Mouse (Mus musculus): ENCODE data around the gene Olfr1110. TPM values are rescaled to one million over a fixed set of nuclear protein-coding genes. Genes with fewer than 3 reads are reported as not detected.
"Not testable (repeated sequence)": the region's sequence is repeated elsewhere in the genome, so short reads cannot be mapped to it uniquely, and the experiment has no call there.

Olfr1110 gene
- polyA plus RNA-seq (2016; fragmentation: Nextera tagmentation; extraction: Ambion mirVana) = not detected in 2 replicates

DNA sequence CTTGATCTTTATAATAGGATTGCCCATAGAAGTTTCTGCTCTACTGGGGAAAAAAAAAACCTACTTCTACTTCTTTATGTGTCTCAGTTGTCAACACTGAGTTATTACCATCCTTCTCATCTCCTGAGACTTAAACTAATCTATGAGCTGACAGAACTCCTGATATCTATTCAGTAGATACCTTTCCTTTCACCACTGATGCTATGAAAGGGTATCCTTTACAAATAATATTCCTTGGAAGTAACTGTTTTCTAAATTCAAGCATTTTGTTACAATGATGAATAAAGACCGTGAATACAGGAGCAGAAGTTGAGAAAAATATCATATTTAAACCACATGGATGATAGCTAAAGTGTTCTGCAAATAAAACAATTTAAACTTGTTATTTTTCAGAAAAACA lies at the start of gene Olfr1110:
Olfr1110 (minus strand) TSS at position 101 of the 400 bp plus-strand sequence.
- Histone ChIP-seq H3K36me3 (no peaks in the 10 kb centered on the region), H3K4me3 (no peak within 1 kb of the TSS), H3K27ac (no peak within 1 kb of the TSS), H3K4me1 (no peaks in the 10 kb centered on the region), H3K27me3 (ENCODE audit: low read depth, poor library complexity, severe bottlenecking) (no peaks in the 10 kb centered on the region), H3K9me3 (replicated peaks) (no peaks in the 10 kb centered on the region)
- DNase-seq (ENCODE audit: low spot score) = no peak
- WGBS = 97% methylated on average over 1 of the region's 1 CpGs

DNA sequence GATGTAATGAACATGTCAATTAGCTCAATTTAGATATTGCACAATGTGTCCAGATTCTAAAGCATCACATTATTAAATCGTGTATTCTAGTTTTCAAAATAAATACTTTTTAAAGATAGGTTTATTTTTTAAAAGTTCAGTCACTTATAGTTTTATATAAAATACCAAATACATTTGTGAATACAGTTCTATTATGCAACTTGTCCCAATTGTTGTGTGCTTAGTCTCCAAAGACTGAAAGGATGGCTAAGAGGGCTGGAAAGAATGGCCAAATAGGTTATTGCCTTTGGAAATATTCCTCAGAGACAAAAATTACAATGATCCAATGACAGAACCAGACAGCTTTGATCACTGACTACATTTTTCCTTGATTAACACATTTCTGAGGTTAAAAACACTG lies 47.4 kb upstream of the Olfr1110 start, which contains the start of gene Olfr1112:
Olfr1112 (plus strand) TSS at position 301 of the 400 bp plus-strand sequence.
- DNase-seq (ENCODE audit: low spot score) = no peak
- H3K36me3 ChIP-seq = no peaks in the 10 kb centered on the region
- H3K27ac ChIP-seq = no peak within 1 kb of the TSS
- no peaks in the 10 kb centered on the region for H3K4me1 ChIP-seq
- no peaks in the 10 kb centered on the region for H3K27me3 ChIP-seq (ENCODE audit: low read depth, poor library complexity, severe bottlenecking)
- H3K4me3 ChIP-seq = no peak within 1 kb of the TSS
- no peaks in the 10 kb centered on the region for H3K9me3 ChIP-seq (replicated peaks)
- 89% methylated on average over 1 of the region's 1 CpGs for WGBS

DNA sequence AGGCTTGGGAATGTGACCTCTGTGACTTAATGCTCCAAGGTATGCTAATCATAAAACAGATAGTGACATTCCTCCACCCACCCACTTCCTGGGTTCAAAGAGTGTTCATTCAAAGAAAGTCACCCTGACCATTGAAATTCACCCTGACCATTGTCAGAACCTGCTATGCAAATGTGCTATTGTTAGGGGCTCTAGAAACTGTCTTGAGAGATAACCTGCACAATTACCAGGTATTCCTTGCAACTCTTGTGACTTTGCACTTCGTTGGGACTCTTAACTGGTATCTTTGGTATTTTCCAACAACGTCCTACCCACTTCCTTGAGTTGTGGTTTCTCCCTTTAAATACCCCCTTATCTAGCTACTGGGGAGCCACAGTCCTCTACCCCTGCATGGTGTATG lies 27.6 kb upstream of the Olfr1110 start:
- H3K27ac ChIP-seq; DNase-seq (ENCODE audit: low spot score); H3K4me1 ChIP-seq; H3K9me3 ChIP-seq (replicated peaks); H3K27me3 ChIP-seq (ENCODE audit: low read depth, poor library complexity, severe bottlenecking); H3K4me3 ChIP-seq; H3K36me3 ChIP-seq: not testable (repeated sequence)
- 80% methylated on average over 2 of the region's 2 CpGs for WGBS

DNA sequence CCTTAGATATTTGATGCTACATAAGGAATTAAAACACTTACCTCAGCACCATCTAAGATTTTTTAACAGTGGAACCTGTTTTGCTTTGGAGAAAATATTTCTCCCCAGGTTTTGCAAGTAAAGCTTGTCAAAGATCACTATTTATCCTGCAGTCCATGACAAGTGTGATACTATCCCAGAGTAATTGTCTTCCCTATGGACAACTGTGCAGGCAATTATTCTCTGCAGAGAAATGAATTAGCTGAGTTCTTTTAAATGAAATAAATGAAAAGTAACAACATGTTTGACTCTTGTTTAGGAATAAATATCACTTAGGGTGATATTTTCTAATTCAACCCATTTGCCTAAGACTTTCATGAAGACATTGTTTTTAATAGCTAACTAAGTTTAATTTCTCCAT lies 12.4 kb upstream of the Olfr1110 start, which contains the start of gene Olfr1111:
Olfr1111 (minus strand) TSS at position 101 of the 400 bp plus-strand sequence.
- H3K4me1 ChIP-seq = no peaks in the 10 kb centered on the region
- H3K9me3 ChIP-seq (replicated peaks) = no peaks in the 10 kb centered on the region
- no peaks in the 10 kb centered on the region for H3K27me3 ChIP-seq (ENCODE audit: low read depth, poor library complexity, severe bottlenecking)
- H3K27ac ChIP-seq = no peak within 1 kb of the TSS
- H3K4me3 ChIP-seq = no peak within 1 kb of the TSS
- DNase-seq (ENCODE audit: low spot score) = no peak
- H3K36me3 ChIP-seq = no peaks in the 10 kb centered on the region

DNA sequence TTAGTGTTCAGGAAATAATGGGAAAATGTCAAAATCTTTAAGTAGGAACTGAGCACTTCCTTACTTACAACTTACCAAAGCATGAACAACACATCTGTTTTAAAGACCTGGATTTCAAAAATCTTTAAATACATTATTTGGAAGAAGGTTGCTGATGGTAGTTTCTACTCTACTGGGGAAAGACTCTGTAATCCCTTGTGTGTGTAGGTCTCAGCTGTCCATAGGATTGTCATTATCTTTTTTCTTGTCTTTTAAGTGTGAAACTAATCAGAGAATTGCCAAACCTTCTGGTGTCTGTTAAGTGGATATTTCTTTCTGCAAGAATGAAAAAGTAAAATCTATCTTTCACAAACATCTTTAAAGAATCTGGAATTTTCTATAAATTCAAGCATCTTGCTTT lies 25.6 kb downstream of the Olfr1110 start, which contains the start of gene Olfr259:
Olfr259 (minus strand) TSS at position 101 of the 400 bp plus-strand sequence.
- no peak for DNase-seq (ENCODE audit: low spot score)
- H3K27me3 ChIP-seq (ENCODE audit: low read depth, poor library complexity, severe bottlenecking) = no peaks in the 10 kb centered on the region
- H3K9me3 ChIP-seq (replicated peaks) = no peaks in the 10 kb centered on the region
- no peaks in the 10 kb centered on the region for H3K36me3 ChIP-seq
- no peaks in the 10 kb centered on the region for H3K4me1 ChIP-seq
- H3K4me3 ChIP-seq = no peak within 1 kb of the TSS
- H3K27ac ChIP-seq = no peak within 1 kb of the TSS

DNA sequence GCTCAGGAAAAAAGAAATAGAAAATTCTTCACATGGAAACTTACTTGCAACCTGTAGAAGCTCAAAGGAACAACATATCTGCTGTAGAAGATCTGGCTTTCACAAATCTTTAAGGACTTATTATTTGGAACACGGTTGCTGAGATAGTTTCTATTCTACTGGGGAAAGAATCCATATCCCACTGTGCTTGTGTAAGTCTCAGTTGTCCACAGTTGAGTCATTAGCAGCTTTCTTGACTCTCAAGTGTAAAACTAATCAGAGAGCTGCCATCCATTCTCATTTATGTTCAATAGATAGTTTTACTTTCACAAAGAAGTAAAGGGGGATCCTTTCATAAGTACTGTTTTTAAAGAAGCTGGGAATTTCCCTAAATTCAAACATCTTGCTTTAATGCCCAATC lies 44.2 kb downstream of the Olfr1110 start, which contains the start of gene Olfr1109:
Olfr1109 (minus strand) TSS at position 101 of the 400 bp plus-strand sequence.
- 87% methylated on average over 1 of the region's 1 CpGs for WGBS
- H3K4me3 ChIP-seq = no peak within 1 kb of the TSS
- H3K27ac ChIP-seq = no peak within 1 kb of the TSS
- no peak for DNase-seq (ENCODE audit: low spot score)
- no peaks in the 10 kb centered on the region for H3K27me3 ChIP-seq (ENCODE audit: low read depth, poor library complexity, severe bottlenecking)
- no peaks in the 10 kb centered on the region for H3K36me3 ChIP-seq
- no peaks in the 10 kb centered on the region for H3K4me1 ChIP-seq
- no peaks in the 10 kb centered on the region for H3K9me3 ChIP-seq (replicated peaks)

Other genes with a start within 250 kb of the Olfr1110 start
- gene Olfr1097, start 248.1 kb downstream of the Olfr1110 start, polyA plus RNA-seq (2016; fragmentation: Nextera tagmentation; extraction: Ambion mirVana) = not detected in 2 replicates
- gene Olfr1098, start 215.8 kb downstream of the Olfr1110 start, polyA plus RNA-seq (2016; fragmentation: Nextera tagmentation; extraction: Ambion mirVana) = not detected in 2 replicates
- not detected in 2 replicates for gene Olfr1099, start 179.6 kb downstream of the Olfr1110 start, polyA plus RNA-seq (2016; fragmentation: Nextera tagmentation; extraction: Ambion mirVana)
- gene Olfr1100, start 160.3 kb downstream of the Olfr1110 start, polyA plus RNA-seq (2016; fragmentation: Nextera tagmentation; extraction: Ambion mirVana) = not detected in 2 replicates
- gene Olfr1101, start 149.1 kb downstream of the Olfr1110 start, polyA plus RNA-seq (2016; fragmentation: Nextera tagmentation; extraction: Ambion mirVana) = not detected in 2 replicates
- not detected in 2 replicates for gene Olfr1102, start 141.9 kb downstream of the Olfr1110 start, polyA plus RNA-seq (2016; fragmentation: Nextera tagmentation; extraction: Ambion mirVana)
- not detected in 2 replicates for gene Olfr1104, start 113.2 kb downstream of the Olfr1110 start, polyA plus RNA-seq (2016; fragmentation: Nextera tagmentation; extraction: Ambion mirVana)
- not detected in 2 replicates for gene Olfr1105, start 103.8 kb downstream of the Olfr1110 start, polyA plus RNA-seq (2016; fragmentation: Nextera tagmentation; extraction: Ambion mirVana)
- not detected in 2 replicates for gene Olfr1106, start 88.0 kb downstream of the Olfr1110 start, polyA plus RNA-seq (2016; fragmentation: Nextera tagmentation; extraction: Ambion mirVana)
- gene Olfr1107, start 64.5 kb downstream of the Olfr1110 start, polyA plus RNA-seq (2016; fragmentation: Nextera tagmentation; extraction: Ambion mirVana) = not detected in 2 replicates
- not detected in 2 replicates for gene Olfr1109, start 44.3 kb downstream of the Olfr1110 start, polyA plus RNA-seq (2016; fragmentation: Nextera tagmentation; extraction: Ambion mirVana)
- gene Olfr259, start 25.7 kb downstream of the Olfr1110 start, polyA plus RNA-seq (2016; fragmentation: Nextera tagmentation; extraction: Ambion mirVana) = not detected in 2 replicates
- not detected in 2 replicates for gene Olfr1111, start 12.3 kb upstream of the Olfr1110 start, polyA plus RNA-seq (2016; fragmentation: Nextera tagmentation; extraction: Ambion mirVana)
- not detected in 2 replicates for gene Olfr1112, start 47.5 kb upstream of the Olfr1110 start, polyA plus RNA-seq (2016; fragmentation: Nextera tagmentation; extraction: Ambion mirVana)
- gene Olfr1113, start 68.7 kb upstream of the Olfr1110 start, polyA plus RNA-seq (2016; fragmentation: Nextera tagmentation; extraction: Ambion mirVana) = not detected in 2 replicates
- not detected in 2 replicates for gene Olfr1115, start 107.7 kb upstream of the Olfr1110 start, polyA plus RNA-seq (2016; fragmentation: Nextera tagmentation; extraction: Ambion mirVana)
- gene Olfr1116, start 127.2 kb upstream of the Olfr1110 start, polyA plus RNA-seq (2016; fragmentation: Nextera tagmentation; extraction: Ambion mirVana) = not detected in 2 replicates
- not detected in 2 replicates for gene Olfr1118, start 167.3 kb upstream of the Olfr1110 start, polyA plus RNA-seq (2016; fragmentation: Nextera tagmentation; extraction: Ambion mirVana)
- not detected in 2 replicates for gene Olfr1120, start 214.5 kb upstream of the Olfr1110 start, polyA plus RNA-seq (2016; fragmentation: Nextera tagmentation; extraction: Ambion mirVana)
- not detected in 2 replicates for gene Olfr1121, start 229.6 kb upstream of the Olfr1110 start, polyA plus RNA-seq (2016; fragmentation: Nextera tagmentation; extraction: Ambion mirVana)
- gene Olfr1122, start 245.5 kb upstream of the Olfr1110 start, polyA plus RNA-seq (2016; fragmentation: Nextera tagmentation; extraction: Ambion mirVana) = not detected in 2 replicates